Mouse (Mus musculus): ENCODE measurements around the gene Krt7.

The Krt7 gene

GRCm38 (mm10) chr15:101410775-101411174, at the start of gene Krt7:
TSS of gene Krt7 (plus strand) at chr15:101411043.
- DNase-seq (ENCODE audit: extremely low read depth, low read depth, low spot score): no peak

GRCm38 (mm10) chr15:101362393-101363010, 48.3 kb upstream of the Krt7 start:
- DNase-seq (ENCODE audit: extremely low read depth, low read depth, low spot score): no peak

- no peak for DNase-seq (ENCODE audit: extremely low read depth, low read depth, low spot score)
Measured at GRCm38 (mm10) chr15:101363933-101364332, 46.9 kb upstream of the Krt7 start.

GRCm38 (mm10) chr15:101364425-101364824, 46.4 kb upstream of the Krt7 start:
- DNase-seq (ENCODE audit: extremely low read depth, low read depth, low spot score): no peak

- no peak for DNase-seq (ENCODE audit: extremely low read depth, low read depth, low spot score)
Measured at GRCm38 (mm10) chr15:101364891-101365671, 45.8 kb upstream of the Krt7 start.

GRCm38 (mm10) chr15:101365721-101366120, 45.1 kb upstream of the Krt7 start:
- DNase-seq (ENCODE audit: extremely low read depth, low read depth, low spot score): no peak

- DNase-seq (ENCODE audit: extremely low read depth, low read depth, low spot score): no peak
Measured at GRCm38 (mm10) chr15:101366482-101366881, 44.4 kb upstream of the Krt7 start.

- no peak for DNase-seq (ENCODE audit: extremely low read depth, low read depth, low spot score)
Measured at GRCm38 (mm10) chr15:101366926-101367325, 43.9 kb upstream of the Krt7 start.

- no peak for DNase-seq (ENCODE audit: extremely low read depth, low read depth, low spot score)
Measured at GRCm38 (mm10) chr15:101367497-101367896, 43.3 kb upstream of the Krt7 start.

- no peak for DNase-seq (ENCODE audit: extremely low read depth, low read depth, low spot score)
Measured at GRCm38 (mm10) chr15:101368015-101368414, 42.8 kb upstream of the Krt7 start.

GRCm38 (mm10) chr15:101368502-101369381, 42.1 kb upstream of the Krt7 start:
- DNase-seq (ENCODE audit: extremely low read depth, low read depth, low spot score): no peak

GRCm38 (mm10) chr15:101369382-101370100, 41.3 kb upstream of the Krt7 start:
- DNase-seq (ENCODE audit: extremely low read depth, low read depth, low spot score): no peak

GRCm38 (mm10) chr15:101370101-101370911, 40.5 kb upstream of the Krt7 start, which contains the start of gene Krt80:
TSS of gene Krt80 (minus strand) at chr15:101370162.
- no peak for DNase-seq (ENCODE audit: extremely low read depth, low read depth, low spot score)

GRCm38 (mm10) chr15:101371141-101371985, 39.5 kb upstream of the Krt7 start:
- no peak for DNase-seq (ENCODE audit: extremely low read depth, low read depth, low spot score)

GRCm38 (mm10) chr15:101372131-101372977, 38.5 kb upstream of the Krt7 start:
- no peak for DNase-seq (ENCODE audit: extremely low read depth, low read depth, low spot score)

- no peak for DNase-seq (ENCODE audit: extremely low read depth, low read depth, low spot score)
Measured at GRCm38 (mm10) chr15:101373286-101373898, 37.5 kb upstream of the Krt7 start.

GRCm38 (mm10) chr15:101374879-101375278, 36.0 kb upstream of the Krt7 start:
- DNase-seq (ENCODE audit: extremely low read depth, low read depth, low spot score): no peak

Data from fat pad, adult 2 months (tissue).